Mouse (Mus musculus): ENCODE data around the gene U2af1.

DNA sequence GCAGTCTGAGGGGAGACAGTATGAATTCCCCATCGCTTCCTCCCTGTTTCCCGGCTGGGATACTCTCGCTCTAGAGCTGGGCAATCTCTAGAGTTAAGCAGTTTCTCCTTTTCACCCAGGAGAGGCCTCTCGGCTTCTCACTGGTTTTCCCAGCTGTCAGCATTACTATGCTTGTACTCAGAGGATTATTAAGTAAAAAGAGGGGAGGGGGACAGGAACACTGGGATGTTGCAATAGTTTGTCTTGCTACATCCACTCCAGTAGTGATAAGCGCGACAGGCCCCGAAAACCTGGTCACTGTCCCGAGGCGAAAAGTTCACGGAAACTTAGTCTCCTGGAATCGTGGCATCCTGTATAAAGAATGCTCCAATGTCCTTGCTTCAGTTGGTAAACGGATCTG is 13.6 kb upstream of the U2af1 start:
- TF ChIP-seq TAL1 (IDR thresholded peaks at IDR 0.05; ENCODE audit: low read length), result no peak
- TF ChIP-seq GATA1 (IDR thresholded peaks at IDR 0.05; ENCODE audit: low read length), result no peak

Data from erythroblast, embryonic 14.5 days (primary cell).